Mouse (Mus musculus) lung, postnatal 10 days (tissue): Measurements from ENCODE around the gene Ust.

ENCODE experiments used
- DNase-seq: peaks from one replicate; pipeline ENCODE4 v3.0.0; 2021

Gene Ust

GRCm38 (mm10) chr10:8171556-8171955 lies 347.1 kb downstream of the Ust start:
- DNase-seq = no peak
